Mouse (Mus musculus): ENCODE results near the gene Enpp6.

DNA sequence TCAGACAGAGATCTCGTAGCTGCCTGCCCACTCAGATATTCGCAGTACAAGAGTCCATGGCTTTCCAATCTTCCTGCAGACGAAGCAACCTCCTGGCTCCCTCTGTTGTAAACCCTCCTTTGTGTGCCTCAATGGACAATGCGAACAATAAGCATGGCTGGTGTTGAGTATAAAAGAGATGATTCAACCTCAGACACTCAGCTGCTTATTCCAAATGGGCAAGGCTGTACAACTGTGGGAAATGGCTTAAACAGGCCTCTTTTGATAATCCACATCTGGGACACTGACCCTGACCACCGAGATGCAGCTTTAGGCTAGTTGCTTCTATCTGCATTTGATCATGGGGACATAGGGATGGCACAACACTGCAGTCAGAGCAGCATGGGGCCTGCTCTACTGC lies 19.0 kb downstream of the Enpp6 start:
- TF ChIP-seq CTCF (conservative IDR thresholded peaks at IDR 0.05; ENCODE audit: low read length) (no peak), POU5F1 (IDR thresholded peaks at IDR 0.05; ENCODE audit: borderline replicate concordance, low read length) (no peak)
